Mouse (Mus musculus) limb, embryonic 14.5 days (tissue): ENCODE results near the gene Olfr281. TPM values are rescaled to one million over a fixed set of nuclear protein-coding genes. Genes with fewer than 3 reads are reported as not detected.

Experiments
- ATAC-seq: fragments of 200-750 bp; cut with Nextera tagmentation; 2 replicates; pipeline ENCODE4 v1.8.0; 2017; ENCODE audit warnings: low read depth, moderate number of reproducible peaks, moderate TSS enrichment; ENCODE audit not compliant: low FRiP score
- DNase-seq: peaks from one replicate; pipeline ENCODE4 v3.0.0-alpha.2; 2015; ENCODE audit warnings: low spot score
- H3K27ac ChIP-seq: fragments of 300-500 bp; sonication (generic); replicated peaks from 2 replicates; pipeline ENCODE4 v1.5.1; 2014; ENCODE audit warnings: low read depth, mild to moderate bottlenecking, low read length, moderate library complexity, mixed read lengths
- H3K27me3 ChIP-seq: fragments of 300-500 bp; sonication (generic); 2 replicates; pipeline ENCODE4 v1.6.1; 2014; ENCODE audit warnings: low read length, mixed read lengths; ENCODE audit not compliant: control insufficient read depth, insufficient read depth
- H3K36me3 ChIP-seq: fragments of 300-500 bp; sonication (generic); 2 replicates; pipeline ENCODE4 v1.6.1; 2014; ENCODE audit warnings: mild to moderate bottlenecking, low read length, moderate library complexity, mixed read lengths; ENCODE audit not compliant: control insufficient read depth, insufficient read depth
- H3K4me1 ChIP-seq: fragments of 300-500 bp; sonication (generic); 2 replicates; pipeline ENCODE4 v1.6.1; 2014; ENCODE audit warnings: antibody characterized with exemption, low read length, mixed read lengths; ENCODE audit not compliant: control insufficient read depth, insufficient read depth
- H3K4me2 ChIP-seq: fragments of 300-500 bp; sonication (generic); replicated peaks from 2 replicates; pipeline ENCODE4 v1.6.1; 2014; ENCODE audit warnings: low read depth, mild to moderate bottlenecking, low read length, moderate library complexity; ENCODE audit not compliant: severe bottlenecking
- H3K4me3 ChIP-seq: fragments of 300-500 bp; sonication (generic); replicated peaks from 2 replicates; pipeline ENCODE4 v1.5.1; 2014; ENCODE audit warnings: low read length
- H3K9ac ChIP-seq: fragments of 300-500 bp; sonication (generic); 2 replicates; pipeline ENCODE4 v1.6.1; 2014; ENCODE audit warnings: mild to moderate bottlenecking, low read depth, low read length, moderate library complexity; ENCODE audit not compliant: severe bottlenecking
- H3K9me3 ChIP-seq: fragments of 300-500 bp; sonication (generic); 2 replicates; pipeline ENCODE4 v1.6.1; 2016; ENCODE audit warnings: low read length; ENCODE audit not compliant: control insufficient read depth
- POLR2A ChIP-seq: fragments of 200-500 bp; IDR thresholded peaks from 2 replicates; pipeline ENCODE4 v1.8.0; 2012; ENCODE audit warnings: inconsistent platforms, mild to moderate bottlenecking, moderate library complexity, borderline replicate concordance; ENCODE audit not compliant: insufficient read depth, insufficient read length; ENCODE audit errors: extremely low read depth
- WGBS: fragments of 180-500 bp; shearing (Covaris S2); extraction: QIAGEN DNeasy Blood & Tissue Kit; methylation state at CpG from one replicate; pipeline ENCODE4 v1.1.7; 2014; 5-methylcytosine and 5-hydroxymethylcytosine counted together
- polyA plus RNA-seq, 2 experiments: library from polyadenylated mRNA; depleted of rRNA in 1 of 2; stranded (reverse) in 1 of 2; unstranded in 1 of 2; fragments of >200 nt; fragmentation: Nextera tagmentation in 1 of 2; extraction: Ambion mirVana in 1 of 2; gene quantifications; 2 replicates each; pipeline versions ENCODE4 v1.2.1 to v1.2.3; 2012 to 2014

Olfr281 gene
- polyA plus RNA-seq, 2 experiments: not detected

DNA sequence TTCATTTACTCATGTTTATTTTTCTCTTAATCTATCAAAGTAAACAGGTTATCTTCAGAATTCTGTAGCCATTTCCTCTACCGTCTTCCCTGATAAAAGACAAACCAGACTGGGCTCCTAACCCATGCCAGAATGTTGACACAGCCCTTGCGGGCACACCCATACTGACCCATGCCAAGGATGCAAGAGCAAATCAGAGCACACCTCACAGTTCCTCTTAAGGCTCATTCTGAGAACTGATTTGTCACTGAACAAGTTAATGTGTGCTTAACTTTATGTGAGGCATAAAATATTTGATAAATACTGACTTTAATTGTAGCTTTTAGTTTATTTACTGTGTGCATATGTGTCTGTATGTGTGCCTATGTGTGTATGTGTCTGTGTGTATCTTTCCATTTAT is 38.9 kb downstream of the Olfr281 start:
- Histone ChIP-seq H3K9me3 (no peaks in the 10 kb centered on the region), H3K27me3 (no peaks in the 10 kb centered on the region), H3K4me1 (no peaks in the 10 kb centered on the region), H3K27ac (no peak overlapping the region), H3K36me3 (no peaks in the 10 kb centered on the region), H3K4me2 (no peak overlapping the region), H3K9ac (no peak overlapping the region), H3K4me3 (no peak overlapping the region)
- no peak for DNase-seq
- no peak for ATAC-seq
- 88% methylated on average over 2 of the region's 2 CpGs for WGBS
- no peak for TF ChIP-seq POLR2A

GRCm38 (mm10) chr15:98492102-98492501 is 39.7 kb downstream of the Olfr281 start, which contains the start of gene Olfr279:
TSS of gene Olfr279 (plus strand) at chr15:98492402.
- WGBS: 56% methylated on average over 4 of the region's 4 CpGs
- ATAC-seq: no peak
- H3K9ac ChIP-seq: no peak within 1 kb of the TSS
- TF ChIP-seq POLR2A: no peak
- no peaks in the 10 kb centered on the region for H3K9me3 ChIP-seq
- H3K4me2 ChIP-seq: no peak within 1 kb of the TSS
- no peaks in the 10 kb centered on the region for H3K36me3 ChIP-seq
- H3K27ac ChIP-seq: no peak within 1 kb of the TSS
- no peak for DNase-seq
- no peak within 1 kb of the TSS for H3K4me3 ChIP-seq
- no peaks in the 10 kb centered on the region for H3K27me3 ChIP-seq
- no peaks in the 10 kb centered on the region for H3K4me1 ChIP-seq

GRCm38 (mm10) chr15:98497631-98498030 is 45.2 kb downstream of the Olfr281 start:
- Histone ChIP-seq H3K4me3 (no peak overlapping the region), H3K27ac (no peak overlapping the region), H3K4me1 (no peaks in the 10 kb centered on the region), H3K9ac (no peak overlapping the region), H3K36me3 (no peaks in the 10 kb centered on the region), H3K4me2 (no peak overlapping the region), H3K9me3 (no peaks in the 10 kb centered on the region), H3K27me3 (no peaks in the 10 kb centered on the region)
- no peak for DNase-seq
- WGBS: 86% methylated on average over 17 of the region's 17 CpGs
- no peak for TF ChIP-seq POLR2A
- no peak for ATAC-seq

- no peak overlapping the region for H3K4me2 ChIP-seq
- ATAC-seq (no peak), DNase-seq (no peak)
- 0 out of 2 replicates have a peak, but pooled peaks cover 5% of the 10 kb centered on the region for H3K4me1 ChIP-seq
- no peaks in the 10 kb centered on the region for H3K9me3 ChIP-seq
- no peaks in the 10 kb centered on the region for H3K36me3 ChIP-seq
- WGBS: 86% methylated on average over 3 of the region's 3 CpGs
- no peak for TF ChIP-seq POLR2A
- no peak overlapping the region for H3K4me3 ChIP-seq
- H3K27ac ChIP-seq: no peak overlapping the region
- no peaks in the 10 kb centered on the region for H3K27me3 ChIP-seq
- H3K9ac ChIP-seq: no peak overlapping the region
Measured at GRCm38 (mm10) chr15:98503317-98503716, 50.9 kb downstream of the Olfr281 start.

- no peak overlapping the region for H3K4me3 ChIP-seq
- H3K4me2 ChIP-seq: no peak overlapping the region
- H3K27ac ChIP-seq: no peak overlapping the region
- H3K4me1 ChIP-seq: 0 out of 2 replicates have a peak, but pooled peaks cover 5% of the 10 kb centered on the region
- peak; percentile 64 for DNase-seq
- 13% methylated on average over 18 of the region's 18 CpGs for WGBS
- no peak for TF ChIP-seq POLR2A
- H3K9ac ChIP-seq: no peak overlapping the region
- ATAC-seq: peak; percentile 23; the same call in 1 of the 2 replicates
- H3K27me3 ChIP-seq: no peaks in the 10 kb centered on the region
- no peaks in the 10 kb centered on the region for H3K9me3 ChIP-seq
- H3K36me3 ChIP-seq: no peaks in the 10 kb centered on the region
Measured at GRCm38 (mm10) chr15:98504514-98504913, 52.1 kb downstream of the Olfr281 start.
